Mouse (Mus musculus) neural tube, embryonic 12.5 days (tissue): ENCODE data around the gene Fbxo10. TPM values are rescaled to one million over a fixed set of nuclear protein-coding genes. Genes with fewer than 3 reads are reported as not detected.

ENCODE experiments used
- ATAC-seq: fragments of 200-750 bp; cut with Nextera tagmentation; 2 replicates; pipeline ENCODE4 v1.8.0; 2017; ENCODE audit warnings: low read depth, mild to moderate bottlenecking, moderate TSS enrichment, moderate library complexity; ENCODE audit not compliant: low FRiP score
- H3K27ac ChIP-seq: fragments of 300-500 bp; sonication (generic); 2 replicates; pipeline ENCODE4 v1.5.1; 2016
- H3K27me3 ChIP-seq: fragments of 300-500 bp; sonication (generic); replicated peaks from 2 replicates; pipeline ENCODE4 v1.6.1; 2016; ENCODE audit warnings: mild to moderate bottlenecking
- H3K36me3 ChIP-seq: fragments of 300-500 bp; sonication (generic); 2 replicates; pipeline ENCODE4 v1.6.1; 2016; ENCODE audit warnings: mild to moderate bottlenecking
- H3K4me1 ChIP-seq: fragments of 300-500 bp; sonication (generic); 2 replicates; pipeline ENCODE4 v1.6.1; 2016
- H3K4me2 ChIP-seq: fragments of 300-500 bp; sonication (generic); replicated peaks from 2 replicates; pipeline ENCODE4 v1.6.1; 2016; ENCODE audit warnings: mild to moderate bottlenecking
- H3K4me3 ChIP-seq: fragments of 300-500 bp; sonication (generic); 2 replicates; pipeline ENCODE4 v1.5.1; 2016
- H3K9ac ChIP-seq: fragments of 300-500 bp; sonication (generic); 2 replicates; pipeline ENCODE4 v1.6.1; 2016; ENCODE audit warnings: mild to moderate bottlenecking
- H3K9me3 ChIP-seq: fragments of 300-500 bp; sonication (generic); 2 replicates; pipeline ENCODE4 v1.6.1; 2016; ENCODE audit warnings: mild to moderate bottlenecking
- WGBS: fragments of 180-500 bp; shearing (Covaris S2); methylation state at CpG from one replicate; pipeline ENCODE4 v1.1.7; 2016; 5-methylcytosine and 5-hydroxymethylcytosine counted together
- polyA plus RNA-seq: library from polyadenylated mRNA; unstranded; fragments of >200 nt; fragmentation: Nextera tagmentation; extraction: Ambion mirVana; gene quantifications from 2 replicates; pipeline ENCODE4 v1.2.1, GENCODE M21; 2016

Gene Fbxo10
- polyA plus RNA-seq, 1 experiment from 2014 or later: 16.0 TPM

DNA sequence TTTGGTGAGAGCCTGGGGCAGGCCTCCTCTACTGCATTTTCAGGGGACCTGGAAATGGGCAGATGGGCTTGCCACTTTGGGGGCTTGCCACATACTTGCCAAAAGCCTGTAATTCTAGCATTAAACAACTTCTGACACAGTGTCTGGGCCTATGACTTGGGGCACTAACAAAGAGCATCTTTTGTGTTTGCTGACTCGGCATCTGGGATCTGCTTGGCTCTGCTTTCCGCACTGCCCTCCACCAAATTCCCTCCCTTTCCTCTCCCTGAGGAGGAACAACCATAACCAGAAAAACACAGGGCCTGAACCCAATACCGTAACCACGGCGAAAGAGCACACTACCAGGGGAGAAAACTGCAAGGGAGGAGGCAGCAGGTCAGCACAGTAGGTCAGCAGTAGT lies 93.8 kb downstream of the Fbxo10 start:
- Histone ChIP-seq H3K4me3 (no peak overlapping the region), H3K36me3 (peaks cover 61% of the 10 kb centered on the region), H3K27me3 (no peaks in the 10 kb centered on the region), H3K9ac (no peak overlapping the region), H3K27ac (no peak overlapping the region), H3K9me3 (no peaks in the 10 kb centered on the region), H3K4me1 (no peaks in the 10 kb centered on the region), H3K4me2 (no peak overlapping the region)
- WGBS: 95% methylated on average over 5 of the region's 5 CpGs
- ATAC-seq: no peak

Other genes starting within 250 kb of the Fbxo10 start
- 38.9 and 39.1 TPM in 2 replicates for gene Grhpr, start 103.2 kb downstream of the Fbxo10 start, polyA plus RNA-seq
- gene Zbtb5, start 72.2 kb downstream of the Fbxo10 start, polyA plus RNA-seq: 43.6 and 46.2 TPM in 2 replicates
- gene Polr1e, start 66.0 kb downstream of the Fbxo10 start, polyA plus RNA-seq: 43.7 and 47.5 TPM in 2 replicates
- 150 and 163 TPM in 2 replicates for gene Tomm5, start 23.5 kb upstream of the Fbxo10 start, polyA plus RNA-seq
- gene Frmpd1, start 100.3 kb upstream of the Fbxo10 start, polyA plus RNA-seq: 4.1 and 5.5 TPM in 2 replicates
- 18.7 and 22.1 TPM in 2 replicates for gene Trmt10b, start 212.5 kb upstream of the Fbxo10 start, polyA plus RNA-seq